Mouse (Mus musculus): ENCODE data around the gene Gm10320.

Gene Gm10320

GRCm38 (mm10) chr13:98491909-98492308 is at the start of gene Gm10320:
Gene Gm10320, minus strand, starts transcription at chr13:98492001.
- no peak for DNase-seq

GRCm38 (mm10) chr13:98541601-98542000 is 49.8 kb upstream of the Gm10320 start:
- DNase-seq = no peak

- no peak for DNase-seq
Measured at GRCm38 (mm10) chr13:98540206-98540605, 48.4 kb upstream of the Gm10320 start.

- DNase-seq = no peak
Measured at GRCm38 (mm10) chr13:98539311-98539710, 47.5 kb upstream of the Gm10320 start.

GRCm38 (mm10) chr13:98538587-98538986 is 46.8 kb upstream of the Gm10320 start:
- no peak for DNase-seq

- no peak for DNase-seq
Measured at GRCm38 (mm10) chr13:98534913-98535262, 43.1 kb upstream of the Gm10320 start.

GRCm38 (mm10) chr13:98534190-98534912 is 42.5 kb upstream of the Gm10320 start:
- no peak for DNase-seq

GRCm38 (mm10) chr13:98533415-98533814 is 41.6 kb upstream of the Gm10320 start:
- DNase-seq = no peak

GRCm38 (mm10) chr13:98532699-98533375 is 41.0 kb upstream of the Gm10320 start:
- DNase-seq = no peak

GRCm38 (mm10) chr13:98531976-98532375 is 40.2 kb upstream of the Gm10320 start:
- DNase-seq = no peak

- no peak for DNase-seq
Measured at GRCm38 (mm10) chr13:98531306-98531705, 39.5 kb upstream of the Gm10320 start.

GRCm38 (mm10) chr13:98523719-98524316 is 32.0 kb upstream of the Gm10320 start:
- no peak for DNase-seq

- DNase-seq = no peak
Measured at GRCm38 (mm10) chr13:98518341-98518740, 26.5 kb upstream of the Gm10320 start.

GRCm38 (mm10) chr13:98517666-98518065 is 25.9 kb upstream of the Gm10320 start:
- DNase-seq = no peak

- DNase-seq = no peak
Measured at GRCm38 (mm10) chr13:98516985-98517384, 25.2 kb upstream of the Gm10320 start.

- no peak for DNase-seq
Measured at GRCm38 (mm10) chr13:98512066-98512465, 20.3 kb upstream of the Gm10320 start.

- no peak for DNase-seq
Measured at GRCm38 (mm10) chr13:98507656-98508055, 15.9 kb upstream of the Gm10320 start.

- DNase-seq = no peak
Measured at GRCm38 (mm10) chr13:98506496-98506895, 14.7 kb upstream of the Gm10320 start.

GRCm38 (mm10) chr13:98505989-98506388 is 14.2 kb upstream of the Gm10320 start:
- DNase-seq = no peak

GRCm38 (mm10) chr13:98505489-98505857 is 13.7 kb upstream of the Gm10320 start:
- DNase-seq = no peak

GRCm38 (mm10) chr13:98504661-98505488 is 13.1 kb upstream of the Gm10320 start:
- DNase-seq = no peak

- no peak for DNase-seq
Measured at GRCm38 (mm10) chr13:98504181-98504660, 12.4 kb upstream of the Gm10320 start.

GRCm38 (mm10) chr13:98503601-98504000 is 11.8 kb upstream of the Gm10320 start:
- DNase-seq = no peak
